Mouse (Mus musculus) liver, embryonic 14.5 days (tissue): ENCODE results near the gene Khdrbs1. TPM values are rescaled to one million over a fixed set of nuclear protein-coding genes. Genes with fewer than 3 reads are reported as not detected.
"Not testable (repeated sequence)": the region's sequence is repeated elsewhere in the genome, so short reads cannot be mapped to it uniquely, and the experiment has no call there.

ENCODE experiments used
- ATAC-seq: fragments of 200-750 bp; cut with Nextera tagmentation; 2 replicates; pipeline ENCODE4 v1.8.0; 2017; ENCODE audit warnings: moderate number of reproducible peaks, mild to moderate bottlenecking, moderate library complexity; ENCODE audit not compliant: insufficient read depth
- DNase-seq, 3 experiments: peaks; one replicate each; pipeline ENCODE4 v3.0.0-alpha.2; 2012 to 2013; ENCODE audit warnings: low read depth in 3 of 3, low spot score in 3 of 3
- H3K27ac ChIP-seq: fragments of 300-500 bp; sonication (generic); 2 replicates; pipeline ENCODE4 v1.5.1; 2014; ENCODE audit warnings: moderate library complexity, mild to moderate bottlenecking, control low read depth, inconsistent platforms
- H3K27me3 ChIP-seq: fragments of 300-500 bp; sonication (generic); 2 replicates; pipeline ENCODE4 v1.6.1; 2014; ENCODE audit warnings: mild to moderate bottlenecking, low read length, moderate library complexity; ENCODE audit not compliant: control insufficient read depth, insufficient read depth
- H3K36me3 ChIP-seq: fragments of 300-500 bp; sonication (generic); replicated peaks from 2 replicates; pipeline ENCODE4 v1.6.1; 2014; ENCODE audit warnings: low read depth; ENCODE audit not compliant: control insufficient read depth, insufficient read depth
- H3K4me1 ChIP-seq, 2 experiments: fragments of 200-500 bp in 1 of 2; fragments of 300-500 bp in 1 of 2; sonication (generic) in 1 of 2; replicated peaks; 2 replicates each; pipeline ENCODE4 v1.6.1; 2012 to 2014; ENCODE audit warnings: antibody characterized with exemption in 1 of 2, inconsistent platforms in 1 of 2, low read length in 1 of 2; ENCODE audit not compliant: control insufficient read depth in 2 of 2, insufficient read depth in 2 of 2
- H3K4me2 ChIP-seq: fragments of 300-500 bp; sonication (generic); 2 replicates; pipeline ENCODE4 v1.6.1; 2014; ENCODE audit warnings: low read depth, mild to moderate bottlenecking, control low read depth, moderate library complexity
- H3K4me3 ChIP-seq, 2 experiments: fragments of 200-500 bp in 1 of 2; fragments of 300-500 bp in 1 of 2; sonication (generic) in 1 of 2; 2 replicates each; pipeline ENCODE4 v1.5.1; 2012 to 2014; ENCODE audit warnings: low read depth in 2 of 2, low read length in 2 of 2, mild to moderate bottlenecking in 2 of 2, control low read depth in 1 of 2, inconsistent platforms in 1 of 2, moderate library complexity in 1 of 2; ENCODE audit not compliant: insufficient read depth in 1 of 2
- H3K9ac ChIP-seq: fragments of 300-500 bp; sonication (generic); replicated peaks from 2 replicates; pipeline ENCODE4 v1.6.1; 2014; ENCODE audit warnings: mild to moderate bottlenecking, control low read depth, moderate library complexity
- H3K9me3 ChIP-seq: fragments of 300-500 bp; sonication (generic); 2 replicates; pipeline ENCODE4 v1.6.1; 2016; ENCODE audit warnings: low read length, mixed read lengths; ENCODE audit not compliant: control insufficient read depth
- CTCF ChIP-seq: IDR thresholded peaks from 2 replicates; pipeline ENCODE4 v1.5.1; 2016; ENCODE audit warnings: antibody characterized with exemption, low read depth, control low read depth
- EP300 ChIP-seq: IDR thresholded peaks from 2 replicates; pipeline ENCODE4 v1.6.1; 2016; ENCODE audit warnings: antibody characterized with exemption, low read depth
- WGBS: fragments of 180-500 bp; shearing (Covaris S2); extraction: QIAGEN DNeasy Blood & Tissue Kit; methylation state at CpG from one replicate; pipeline ENCODE4 v1.1.7; 2014; ENCODE audit not compliant: insufficient replicate concordance; 5-methylcytosine and 5-hydroxymethylcytosine counted together
- polyA plus RNA-seq, 2 experiments: library from polyadenylated mRNA; depleted of rRNA in 1 of 2; stranded (reverse) in 1 of 2; unstranded in 1 of 2; fragments of >200 nt; fragmentation: Nextera tagmentation in 1 of 2; extraction: Ambion mirVana in 1 of 2; gene quantifications; 2 replicates each; pipeline versions ENCODE4 v1.2.1 to v1.2.3; 2012 to 2014

The Khdrbs1 gene
- polyA plus RNA-seq, 2 experiments = 16.7 to 24.0 TPM

GRCm38 (mm10) chr4:129765351-129765750, 23.2 kb upstream of the Khdrbs1 start:
- DNase-seq (no peak), ATAC-seq (no peak)
- 61% methylated on average over 3 of the region's 3 CpGs for WGBS
- H3K9me3 ChIP-seq = no peaks in the 10 kb centered on the region
- no peaks in the 10 kb centered on the region for H3K4me1 ChIP-seq
- H3K4me2 ChIP-seq = no peak overlapping the region
- no peak overlapping the region for H3K4me3 ChIP-seq
- TF ChIP-seq EP300 = no peak
- H3K36me3 ChIP-seq = no peaks in the 10 kb centered on the region
- H3K27me3 ChIP-seq = no peaks in the 10 kb centered on the region
- no peak overlapping the region for H3K9ac ChIP-seq
- no peak overlapping the region for H3K27ac ChIP-seq

GRCm38 (mm10) chr4:129762496-129762895, 20.4 kb upstream of the Khdrbs1 start:
- 42% methylated on average over 1 of the region's 1 CpGs for WGBS
- H3K9ac ChIP-seq, H3K4me2 ChIP-seq, H3K27me3 ChIP-seq, H3K36me3 ChIP-seq, H3K4me3 ChIP-seq, H3K9me3 ChIP-seq, DNase-seq, H3K27ac ChIP-seq, ATAC-seq, H3K4me1 ChIP-seq: not testable (repeated sequence)
- TF ChIP-seq CTCF = peak; percentile 28; the same call in 1 of the 2 replicates

- TF ChIP-seq EP300 (no peak), CTCF (no peak)
- Histone ChIP-seq H3K9me3 (no peaks in the 10 kb centered on the region), H3K27me3 (no peaks in the 10 kb centered on the region), H3K27ac (no peak overlapping the region), H3K4me2 (no peak overlapping the region), H3K4me3 (no peak overlapping the region), H3K4me1 (no peaks in the 10 kb centered on the region), H3K36me3 (no peaks in the 10 kb centered on the region), H3K9ac (no peak overlapping the region)
- WGBS = 23% methylated on average over 12 of the region's 12 CpGs
- ATAC-seq (no peak), DNase-seq (no peak)
Measured at GRCm38 (mm10) chr4:129761606-129762005, 19.5 kb upstream of the Khdrbs1 start.

GRCm38 (mm10) chr4:129755455-129755854, 13.4 kb upstream of the Khdrbs1 start:
- no peaks in the 10 kb centered on the region for H3K9me3 ChIP-seq
- H3K9ac ChIP-seq = no peak overlapping the region
- no peak for ATAC-seq
- no peak overlapping the region for H3K4me3 ChIP-seq
- no peak for TF ChIP-seq CTCF
- TF ChIP-seq EP300 = no peak
- DNase-seq = no peak
- H3K4me1 ChIP-seq = no peaks in the 10 kb centered on the region; a peak in 1 of 4 replicates
- H3K4me2 ChIP-seq = no peak overlapping the region
- no peaks in the 10 kb centered on the region for H3K36me3 ChIP-seq
- H3K27ac ChIP-seq = no peak overlapping the region
- WGBS = 39% methylated on average over 1 of the region's 1 CpGs
- no peaks in the 10 kb centered on the region for H3K27me3 ChIP-seq

GRCm38 (mm10) chr4:129754742-129755141, 12.6 kb upstream of the Khdrbs1 start:
- Histone ChIP-seq H3K4me3 (no peak overlapping the region), H3K27ac (no peak overlapping the region), H3K36me3 (no peaks in the 10 kb centered on the region), H3K4me2 (no peak overlapping the region), H3K27me3 (no peaks in the 10 kb centered on the region), H3K9me3 (no peaks in the 10 kb centered on the region), H3K9ac (no peak overlapping the region), H3K4me1 (no peaks in the 10 kb centered on the region; a peak in 1 of 4 replicates)
- no peak for ATAC-seq
- no peak for TF ChIP-seq EP300
- no peak for TF ChIP-seq CTCF
- 52% methylated on average over 3 of the region's 3 CpGs for WGBS
- no peak for DNase-seq

GRCm38 (mm10) chr4:129750430-129750829, 8.3 kb upstream of the Khdrbs1 start:
- Histone ChIP-seq H3K27me3 (no peaks in the 10 kb centered on the region), H3K4me3 (no peak overlapping the region), H3K4me1 (no peaks in the 10 kb centered on the region; a peak in 1 of 4 replicates), H3K9ac (no peak overlapping the region), H3K4me2 (no peak overlapping the region), H3K36me3 (no peaks in the 10 kb centered on the region), H3K9me3 (no peaks in the 10 kb centered on the region), H3K27ac (no peak overlapping the region)
- ATAC-seq (no peak), DNase-seq (no peak)
- no peak for TF ChIP-seq EP300
- TF ChIP-seq CTCF = no peak
- WGBS = 55% methylated on average over 5 of the region's 5 CpGs
